Mouse (Mus musculus): ENCODE results near the gene Igdcc4.
"Not testable (repeated sequence)": the region's sequence is repeated elsewhere in the genome, so short reads cannot be mapped to it uniquely, and the experiment has no call there.

Igdcc4 gene

GRCm38 (mm10) chr9:65100991-65101685, at the start of gene Igdcc4:
TSS of gene Igdcc4 (plus strand) at chr9:65101486.
- no peak for DNase-seq (ENCODE audit: low read depth)

- DNase-seq (ENCODE audit: low read depth), result no peak
Observed at GRCm38 (mm10) chr9:65064251-65064650, 37.0 kb upstream of the Igdcc4 start.

DNA sequence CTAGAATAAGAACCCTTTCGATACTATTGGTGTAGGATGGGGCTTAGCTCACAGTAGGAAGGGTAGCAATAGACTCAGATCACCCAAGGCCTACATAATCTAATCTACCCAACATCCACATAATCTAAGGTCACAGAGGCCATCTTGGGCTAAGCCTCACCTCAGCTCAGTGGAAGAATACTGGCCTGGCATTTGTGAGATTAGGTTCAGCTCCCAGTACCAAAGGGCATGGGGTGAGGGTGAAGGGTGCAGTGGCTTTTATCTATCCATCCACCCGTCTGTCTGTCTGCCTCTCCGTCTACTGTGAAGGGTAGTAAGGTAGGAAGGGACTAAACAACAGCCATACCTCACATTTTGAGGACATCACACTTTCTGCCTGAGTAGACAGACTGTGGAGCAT, 30.7 kb upstream of the Igdcc4 start:
- DNase-seq (ENCODE audit: low read depth), result no peak

DNA sequence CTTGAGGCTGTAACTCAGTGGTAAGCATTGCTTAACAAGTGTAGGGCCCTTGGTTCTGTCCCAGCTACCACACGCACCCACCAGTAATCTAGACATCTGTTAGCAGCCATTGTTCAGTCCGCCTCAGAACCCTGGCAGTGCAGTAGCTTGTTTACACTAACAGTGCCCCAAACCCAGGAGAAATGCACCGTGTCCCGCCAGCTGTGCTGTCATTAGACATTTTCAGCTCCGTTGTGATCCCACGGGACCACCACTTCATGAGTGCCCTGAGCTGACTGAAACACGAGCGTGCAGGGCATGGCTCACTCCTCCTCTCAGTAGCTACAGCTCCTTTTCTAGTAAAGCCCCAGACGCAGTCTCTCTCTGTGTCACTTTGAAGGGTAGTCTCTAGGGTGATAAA, 27.7 kb upstream of the Igdcc4 start:
- DNase-seq (ENCODE audit: low read depth), result no peak

- no peak for DNase-seq (ENCODE audit: low read depth)
Observed at GRCm38 (mm10) chr9:65074251-65074650, 27.0 kb upstream of the Igdcc4 start.

DNA sequence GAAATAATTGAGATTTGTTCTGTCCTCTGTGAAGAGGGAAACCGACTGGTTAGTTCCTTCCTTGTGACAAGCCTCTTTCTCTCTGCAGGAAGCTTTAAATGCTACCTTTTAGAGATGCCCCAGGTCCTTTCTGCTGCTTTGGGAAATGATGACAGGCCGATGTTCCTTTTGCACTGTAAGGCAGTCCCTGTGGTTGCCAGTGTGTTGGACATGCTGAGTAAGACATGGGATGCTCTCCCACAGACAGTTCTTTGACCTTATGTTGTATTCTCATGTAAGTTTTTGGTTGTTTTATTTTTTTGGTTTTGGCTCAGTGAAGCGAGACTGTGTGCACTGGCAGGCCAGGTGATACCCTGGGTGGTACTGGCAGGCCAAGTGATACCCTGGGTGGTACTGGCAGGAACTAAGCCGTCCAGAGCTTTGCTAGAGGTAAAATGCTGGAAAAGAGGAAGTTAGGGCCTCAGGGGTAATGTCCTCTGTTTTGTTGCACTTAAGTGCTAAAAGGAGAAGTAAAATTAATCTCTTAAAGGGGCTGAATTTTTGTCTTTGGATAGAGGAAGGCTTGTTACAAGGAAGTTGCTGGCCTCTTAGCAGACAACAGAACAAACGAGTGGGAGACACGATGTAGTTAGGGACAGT, 26.3 kb upstream of the Igdcc4 start:
- no peak for DNase-seq (ENCODE audit: low read depth)

- no peak for DNase-seq (ENCODE audit: low read depth)
Observed at GRCm38 (mm10) chr9:65077536-65077935, 23.8 kb upstream of the Igdcc4 start.

GRCm38 (mm10) chr9:65080141-65080540, 21.1 kb upstream of the Igdcc4 start:
- DNase-seq (ENCODE audit: low read depth), result not testable (repeated sequence)

DNA sequence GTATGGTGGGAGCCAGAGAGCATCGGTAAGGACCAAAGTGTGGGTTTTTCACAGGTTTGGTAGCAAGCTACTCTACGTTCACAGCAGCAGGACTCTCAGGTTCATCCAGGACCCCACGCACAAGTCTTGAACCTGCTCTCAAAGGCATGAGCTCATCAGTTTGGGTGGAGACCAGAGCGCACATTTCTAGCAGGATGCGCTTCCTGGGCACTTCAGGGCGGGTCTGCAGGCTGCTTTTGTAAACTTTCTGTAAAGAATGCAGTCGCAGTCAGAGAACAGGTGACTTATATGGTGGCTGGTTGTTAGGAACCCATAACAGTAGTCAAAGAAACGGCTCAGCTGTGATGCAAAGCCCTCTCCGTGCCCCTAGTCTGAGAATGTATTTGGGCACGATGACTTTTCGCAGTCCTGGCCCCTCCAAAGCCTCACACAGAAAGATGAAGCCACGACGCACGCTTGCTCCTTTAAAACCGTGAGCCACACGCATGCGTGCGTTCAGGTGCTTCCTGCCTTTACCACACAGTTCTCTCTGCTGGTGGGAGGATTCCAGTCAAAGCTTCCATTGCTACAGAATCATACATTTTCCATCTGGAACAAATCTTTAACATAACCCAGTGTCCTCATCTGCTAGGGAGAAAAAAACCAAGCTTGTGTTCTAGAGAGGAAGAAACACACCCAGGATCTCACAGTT, 18.1 kb upstream of the Igdcc4 start:
- peak; percentile 35 for DNase-seq (ENCODE audit: low read depth)

DNA sequence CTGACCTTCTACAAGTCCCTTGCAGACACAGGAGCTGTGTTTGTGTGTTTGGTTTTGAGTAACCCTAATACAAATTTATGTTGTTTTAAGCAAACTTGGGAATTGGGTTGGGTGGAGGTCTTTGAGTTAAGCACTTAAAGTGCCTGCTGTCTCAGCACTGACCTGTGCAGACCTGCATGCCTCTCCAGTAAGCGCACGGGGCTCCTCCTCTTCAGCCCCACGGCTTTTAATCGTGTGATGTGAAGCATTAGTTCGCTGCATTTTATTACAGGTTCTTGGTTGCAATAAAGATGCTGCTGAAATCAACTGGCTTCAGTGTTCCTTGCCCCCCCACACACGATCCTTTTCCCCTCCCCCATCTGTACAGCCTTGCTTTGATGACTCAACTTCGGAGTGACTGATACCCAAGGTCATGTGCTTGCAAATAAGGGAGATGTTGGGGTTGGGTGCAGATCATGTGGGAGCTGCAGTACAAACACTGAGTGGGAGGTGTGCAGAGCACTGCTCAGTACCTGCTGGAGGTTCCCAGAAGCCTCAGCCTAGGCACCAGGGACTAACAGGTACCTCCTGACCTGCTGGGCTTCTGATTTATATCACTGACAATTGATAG, 17.0 kb upstream of the Igdcc4 start:
- DNase-seq (ENCODE audit: low read depth), result peak; percentile 49

- DNase-seq (ENCODE audit: low read depth), result no peak
Observed at GRCm38 (mm10) chr9:65085270-65085669, 16.0 kb upstream of the Igdcc4 start.

- DNase-seq (ENCODE audit: low read depth), result no peak
Observed at GRCm38 (mm10) chr9:65086801-65087200, 14.5 kb upstream of the Igdcc4 start.

DNA sequence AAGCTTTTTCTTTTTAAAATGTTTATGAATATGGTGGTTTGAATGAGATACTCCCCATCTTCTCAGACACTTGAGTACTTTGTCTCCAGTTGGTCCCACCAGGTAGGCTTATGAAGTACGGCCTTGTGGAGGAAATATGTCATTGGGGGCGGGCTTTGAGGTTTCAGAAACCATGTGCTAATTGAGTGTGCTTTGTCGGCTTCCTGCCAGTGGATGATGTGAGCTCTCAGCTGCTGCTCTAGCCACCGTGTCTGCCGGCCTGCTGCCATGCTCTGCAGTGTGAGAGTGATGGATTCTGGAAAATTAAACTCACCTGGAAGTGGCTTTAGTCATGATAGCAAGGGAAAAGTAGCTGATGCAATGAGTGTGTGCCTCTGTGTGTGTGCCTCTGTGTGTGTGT, 13.8 kb upstream of the Igdcc4 start:
- peak; percentile 63 for DNase-seq (ENCODE audit: low read depth)

DNA sequence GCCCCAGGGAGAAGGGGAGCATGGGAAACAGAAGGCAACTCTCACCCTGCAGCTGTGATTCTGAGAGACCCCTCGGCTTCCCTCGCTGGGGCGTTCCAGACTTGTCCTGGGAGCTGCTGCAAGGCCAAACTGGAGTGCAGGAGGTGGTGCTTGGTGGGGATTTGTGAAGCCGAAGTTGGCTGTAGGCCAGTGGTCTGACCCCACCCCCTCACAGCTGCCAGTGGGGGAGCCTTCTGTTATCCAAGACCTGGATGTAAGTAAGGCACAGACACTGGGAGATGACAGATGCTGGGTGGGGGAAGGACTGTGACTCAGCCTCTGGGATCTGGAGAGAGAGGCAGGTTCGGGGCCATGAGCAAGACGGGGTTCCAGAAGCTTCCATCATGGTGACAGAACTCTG, 7.0 kb upstream of the Igdcc4 start:
- DNase-seq (ENCODE audit: low read depth), result no peak

DNA sequence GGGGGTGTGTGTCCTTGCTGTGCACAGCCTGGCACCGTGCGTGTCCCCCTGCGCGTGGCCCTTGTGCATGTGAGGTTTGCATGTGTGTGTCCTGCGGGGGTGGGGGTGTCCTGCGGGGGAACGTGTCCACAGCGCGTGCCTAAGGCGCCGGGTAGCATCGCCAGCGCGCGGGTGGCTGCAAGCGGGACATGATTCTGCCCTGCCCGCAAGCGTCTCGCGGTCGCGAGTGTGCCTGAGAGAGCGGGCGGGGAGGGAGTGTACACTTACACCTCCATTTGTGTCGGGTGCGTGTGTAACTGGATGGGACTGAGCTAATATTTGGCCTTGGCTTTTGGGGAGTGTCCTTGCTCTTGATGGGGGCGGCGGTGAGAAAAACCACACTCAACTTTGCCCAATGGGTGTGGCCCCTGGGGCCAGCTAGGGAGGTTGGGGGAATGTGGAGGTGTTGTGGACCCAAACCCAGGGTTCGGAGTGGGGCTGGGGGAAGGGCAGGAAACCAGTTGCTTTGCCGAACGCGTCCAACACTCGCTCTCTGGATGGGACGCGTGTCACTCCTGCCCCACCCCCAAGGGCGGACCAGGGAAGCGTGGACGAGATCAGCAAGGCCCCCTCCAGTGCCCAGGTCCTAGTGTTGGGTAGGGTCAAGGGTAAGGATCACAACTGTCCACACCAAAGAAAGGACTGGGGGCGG, 545 bp downstream of the Igdcc4 start:
- no peak for DNase-seq (ENCODE audit: low read depth)

DNA sequence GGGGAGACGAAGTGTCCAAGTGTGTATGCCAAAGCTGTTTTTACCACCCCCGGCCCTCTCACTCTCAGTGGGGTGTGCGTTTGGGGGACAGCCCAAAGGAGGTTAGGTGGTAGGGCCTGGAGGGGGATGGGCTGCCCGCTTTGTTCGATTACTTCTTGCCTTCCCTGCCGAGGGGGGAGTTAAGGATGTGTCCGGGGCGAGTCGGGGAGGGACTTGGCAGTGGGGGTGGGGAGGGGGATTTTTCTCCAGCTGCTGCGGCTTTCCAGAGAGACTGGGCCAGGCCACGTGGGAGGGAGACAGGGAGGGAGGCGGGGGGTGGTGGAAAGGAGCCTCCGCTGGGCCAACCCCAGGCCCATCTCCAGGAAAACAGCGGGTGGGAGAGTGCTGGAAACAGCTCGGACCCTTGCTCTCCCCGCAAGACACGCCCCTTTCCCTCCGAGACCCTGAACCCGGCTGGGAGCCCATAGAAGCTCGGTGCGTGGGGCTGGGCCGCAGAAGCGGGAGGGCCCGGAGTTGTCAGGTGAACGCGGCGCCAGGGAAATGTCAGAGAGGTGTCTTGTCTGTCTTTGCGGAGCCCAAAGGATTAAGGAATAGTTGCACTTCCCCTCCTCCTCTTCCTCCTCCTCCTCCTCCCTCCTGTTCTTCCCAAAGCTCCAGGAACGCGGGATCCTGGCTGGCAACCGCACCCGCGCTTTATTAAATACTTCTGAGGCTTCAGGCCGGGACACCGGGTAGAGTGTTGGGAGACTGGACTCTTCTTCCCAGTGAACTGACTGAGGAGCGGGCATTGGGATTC, 1.3 kb downstream of the Igdcc4 start:
- DNase-seq (ENCODE audit: low read depth), result no peak

- no peak for DNase-seq (ENCODE audit: low read depth)
Observed at GRCm38 (mm10) chr9:65103173-65103752, 2.0 kb downstream of the Igdcc4 start.

GRCm38 (mm10) chr9:65106821-65107220, 5.5 kb downstream of the Igdcc4 start:
- no peak for DNase-seq (ENCODE audit: low read depth)

DNA sequence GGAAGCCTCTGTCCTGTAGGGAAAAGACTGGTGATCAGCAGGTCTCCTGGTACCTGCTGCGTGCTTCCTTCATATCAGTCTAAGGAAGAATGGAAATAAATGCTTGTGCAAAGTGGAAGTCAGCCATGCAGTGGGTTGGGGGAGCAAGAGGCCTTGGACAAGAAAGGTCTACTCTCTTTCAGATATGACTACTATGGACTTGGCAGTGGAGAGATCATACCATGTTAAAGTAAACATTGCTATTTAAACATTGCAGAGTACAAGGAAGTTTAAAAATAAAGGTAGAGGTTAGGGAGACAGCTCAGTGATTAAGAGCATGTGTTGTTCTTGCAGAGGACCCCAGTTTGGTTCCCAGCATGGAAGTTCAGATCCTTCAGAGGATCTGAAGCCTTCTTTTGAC, 6.6 kb downstream of the Igdcc4 start:
- no peak for DNase-seq (ENCODE audit: low read depth)

- DNase-seq (ENCODE audit: low read depth), result no peak
Observed at GRCm38 (mm10) chr9:65109132-65110072, 8.1 kb downstream of the Igdcc4 start.
